Comparison of ENCODE assay signal across 23 mouse cellular contexts in genomic region chr13:45658343-45658742, GRCm38 (mm10).
"Had no signal": no experiment of that assay in that cellular context is flagged by ENCODE, and none has a peak within 500 bp of the region (broad histone marks: within the 10 kb centered on the region; RNA-seq: fewer than 3 reads in every experiment).

No protein-coding gene starts in this region.

- DNase-seq: forebrain, postnatal 0 days; gastrocnemius, postnatal 14 days; gastrocnemius, postnatal 36 days; heart, adult 18-20 months; heart, postnatal 10 days; heart, postnatal 4 days; kidney, adult 18-20 months; kidney, adult 8-10 months; kidney, postnatal 10 days; kidney, postnatal 25 days; layer of hippocampus, adult 9-11 months; layer of hippocampus, postnatal 36 days; left cerebral cortex, postnatal 4 days had no signal

- H3K27ac ChIP-seq: heart, embryonic 10.5 days; hindbrain, embryonic 10.5 days; hindbrain, embryonic 12.5 days; hindbrain, embryonic 14.5 days; intestine, embryonic 15.5 days; limb, embryonic 13.5 days had no signal

- ATAC-seq: forebrain, postnatal 0 days; hindbrain, embryonic 16.5 days; inflammation-experienced regulatory T-cells, adult 6 months; intestine, embryonic 15.5 days; intestine, postnatal 0 days had no signal

- H3K4me2 ChIP-seq: heart, embryonic 12.5 days; hindbrain, embryonic 12.5 days; hindbrain, embryonic 14.5 days; intestine, embryonic 15.5 days; limb, embryonic 13.5 days had no signal

- H3K9ac ChIP-seq: forebrain, postnatal 0 days; heart, embryonic 12.5 days; hindbrain, embryonic 12.5 days; hindbrain, embryonic 14.5 days; intestine, embryonic 15.5 days; limb, embryonic 13.5 days had no signal

- H3K4me1 ChIP-seq: intestine, embryonic 15.5 days had no signal

- H3K36me3 ChIP-seq: heart, embryonic 10.5 days; hindbrain, embryonic 10.5 days; hindbrain, embryonic 12.5 days; intestine, embryonic 15.5 days had no signal

- H3K27me3 ChIP-seq: heart, embryonic 12.5 days; hindbrain, embryonic 12.5 days; intestine, embryonic 15.5 days; limb, embryonic 13.5 days had no signal

- H3K9me3 ChIP-seq: heart, embryonic 10.5 days; hindbrain, embryonic 10.5 days; hindbrain, embryonic 12.5 days; intestine, embryonic 15.5 days; limb, embryonic 13.5 days had no signal

- H3K4me3 ChIP-seq: heart, embryonic 10.5 days; heart, embryonic 12.5 days; hindbrain, embryonic 10.5 days; hindbrain, embryonic 12.5 days; intestine, embryonic 15.5 days; limb, embryonic 13.5 days had no signal
